Mouse (Mus musculus): ENCODE measurements around the gene Sfn. TPM values are rescaled to one million over a fixed set of nuclear protein-coding genes. Genes with fewer than 3 reads are reported as not detected.

Sfn gene
- total and polyA plus RNA-seq, 2 experiments, result 0.54 to 0.55 TPM

DNA sequence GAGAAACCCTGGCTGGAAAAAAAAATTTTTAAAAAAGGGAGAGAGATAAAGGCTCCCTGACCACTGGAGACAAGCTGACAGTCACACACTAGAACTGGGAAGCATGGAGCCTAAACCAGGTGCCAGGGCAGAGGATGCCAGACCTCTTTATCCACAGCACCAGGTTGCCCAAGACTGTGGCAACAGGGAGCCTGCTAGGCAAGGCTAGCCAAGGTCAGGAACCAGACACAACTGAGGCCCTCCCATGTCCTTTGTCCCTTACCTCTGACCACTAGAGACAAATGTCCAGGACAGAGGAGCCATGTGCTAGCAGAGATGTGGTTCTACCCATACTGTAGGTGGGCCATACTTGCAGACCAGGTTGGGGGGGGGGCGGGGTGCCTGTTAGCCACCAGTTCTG lies 49.9 kb downstream of the Sfn start:
- Histone ChIP-seq H3K4me1 (ENCODE audit: control insufficient read depth, insufficient read depth, low read length) (peaks cover 11% of the 10 kb centered on the region), H3K27me3 (ENCODE audit: control insufficient read depth, insufficient read depth, low read length) (no peaks in the 10 kb centered on the region), H3K9ac (ENCODE audit: low read depth, low read length) (no peak overlapping the region), H3K27ac (replicated peaks; ENCODE audit: insufficient read depth, low read depth, low read length) (peak overlapping the region; percentile 82), H3K79me2 (ENCODE audit: control insufficient read depth, insufficient read depth, low read length) (peaks cover 9% of the 10 kb centered on the region; the same call in 1 of the 2 replicates), H3K4me3 (ENCODE audit: insufficient read depth, low read depth, low read length) (no peak overlapping the region), H3K36me3 (ENCODE audit: control insufficient read depth, insufficient read depth, low read length) (no peaks in the 10 kb centered on the region)
- 82% methylated on average over 1 of the region's 1 CpGs for WGBS
- DNase-seq (ENCODE audit: extremely low read depth, low read depth, low spot score), result peak; percentile 97
- TF ChIP-seq CTCF (IDR thresholded peaks at IDR 0.05; ENCODE audit: low read depth, low read length) (no peak), POLR2A (IDR thresholded peaks at IDR 0.05; ENCODE audit: extremely low read depth, insufficient read depth, low read length) (no peak)

Other genes starting within 250 kb of the Sfn start
- 20.6 and 35.5 TPM in 2 replicates for gene Wdtc1, start 248.7 kb downstream of the Sfn start, total RNA-seq (2014; rRNA removed)
- 83.3 and 105 TPM in 2 replicates for gene Wdtc1, start 248.7 kb downstream of the Sfn start, polyA plus RNA-seq (2012; rRNA removed)
- gene Slc9a1, start 232.5 kb downstream of the Sfn start, total RNA-seq (2014; rRNA removed), result 1.5 and 2.9 TPM in 2 replicates
- 5.6 and 9.2 TPM in 2 replicates for gene Slc9a1, start 232.5 kb downstream of the Sfn start, polyA plus RNA-seq (2012; rRNA removed)
- gene Tent5b, start 122.0 kb downstream of the Sfn start, total RNA-seq (2014; rRNA removed), result 0.07 and 0.09 TPM in 2 replicates
- 0.06 and 0.16 TPM in 2 replicates for gene Tent5b, start 122.0 kb downstream of the Sfn start, polyA plus RNA-seq (2012; rRNA removed)
- not detected in 2 replicates for gene Trnp1, start 103.6 kb downstream of the Sfn start, total RNA-seq (2014; rRNA removed)
- 0.05 and 0.10 TPM in 2 replicates for gene Trnp1, start 103.6 kb downstream of the Sfn start, polyA plus RNA-seq (2012; rRNA removed)
- 1.7 and 2.5 TPM in 2 replicates for gene Kdf1, start 83.2 kb downstream of the Sfn start, total RNA-seq (2014; rRNA removed)
- 6.9 and 7.4 TPM in 2 replicates for gene Kdf1, start 83.2 kb downstream of the Sfn start, polyA plus RNA-seq (2012; rRNA removed)
- 48.1 and 50.6 TPM in 2 replicates for gene Nudc, start 56.2 kb downstream of the Sfn start, total RNA-seq (2014; rRNA removed)
- gene Nudc, start 56.2 kb downstream of the Sfn start, polyA plus RNA-seq (2012; rRNA removed), result 44.3 and 48.7 TPM in 2 replicates
- gene Nr0b2, start 48.8 kb downstream of the Sfn start, total RNA-seq (2014; rRNA removed), result 25.7 and 52.4 TPM in 2 replicates
- gene Nr0b2, start 48.8 kb downstream of the Sfn start, polyA plus RNA-seq (2012; rRNA removed), result 164 and 300 TPM in 2 replicates
- 3.8 and 4.3 TPM in 2 replicates for gene Gpatch3, start 27.4 kb downstream of the Sfn start, total RNA-seq (2014; rRNA removed)
- gene Gpatch3, start 27.4 kb downstream of the Sfn start, polyA plus RNA-seq (2012; rRNA removed), result 3.8 and 4.2 TPM in 2 replicates
- 8.9 and 10.1 TPM in 2 replicates for gene Gpn2, start 17.8 kb downstream of the Sfn start, total RNA-seq (2014; rRNA removed)
- gene Gpn2, start 17.8 kb downstream of the Sfn start, polyA plus RNA-seq (2012; rRNA removed), result 35.0 and 38.2 TPM in 2 replicates
- 8.9 and 15.5 TPM in 2 replicates for gene Zdhhc18, start 48.0 kb upstream of the Sfn start, total RNA-seq (2014; rRNA removed)
- gene Zdhhc18, start 48.0 kb upstream of the Sfn start, polyA plus RNA-seq (2012; rRNA removed), result 18.5 and 21.3 TPM in 2 replicates
- gene Pigv, start 70.5 kb upstream of the Sfn start, total RNA-seq (2014; rRNA removed), result 5.9 and 6.4 TPM in 2 replicates
- 5.9 and 7.5 TPM in 2 replicates for gene Pigv, start 70.5 kb upstream of the Sfn start, polyA plus RNA-seq (2012; rRNA removed)
- 5.9 and 8.5 TPM in 2 replicates for gene Arid1a, start 154.6 kb upstream of the Sfn start, total RNA-seq (2014; rRNA removed)
- 21.9 and 25.2 TPM in 2 replicates for gene Arid1a, start 154.6 kb upstream of the Sfn start, polyA plus RNA-seq (2012; rRNA removed)

Measured in liver, adult 2 months (tissue).